ENCODE assay signal across 9 mouse cellular contexts in genomic region chr8:124556658-124557057, GRCm38 (mm10). TPM values are rescaled to one million over a fixed set of nuclear protein-coding genes. Genes with fewer than 3 reads are reported as not detected.
DNase-seq lines count a peak whose midpoint lies in the region; ATAC-seq lines count a peak whose summit lies in the region.
"Had no signal": no experiment of that assay in that cellular context is flagged by ENCODE, and none has a peak within 500 bp of the region (broad histone marks: within the 10 kb centered on the region; RNA-seq: fewer than 3 reads in every experiment).

No protein-coding gene starts in this region.

- H3K36me3 ChIP-seq in hindbrain, embryonic 15.5 days, result peaks cover 13% of the 10 kb centered on the region

- H3K27me3 ChIP-seq in hindbrain, embryonic 15.5 days, result no peaks in the 10 kb centered on the region
- H3K27me3 ChIP-seq: limb, embryonic 12.5 days had no signal

- H3K9me3 ChIP-seq in hindbrain, embryonic 15.5 days, result no peaks in the 10 kb centered on the region
- H3K9me3 ChIP-seq: limb, embryonic 12.5 days had no signal

- peak; percentile 71 for DNase-seq in cerebellum, adult 11-12 months
- DNase-seq in cerebellum, postnatal 25 days, result peak; percentile 58 to 65
- peak; percentile 29 for DNase-seq in neural tube, embryonic 10.5 days (ENCODE audit: extremely low spot score, low spot score)
- DNase-seq in heart, postnatal 4 days, result no peak
- no peak for DNase-seq in gastrocnemius, postnatal 14 days
- no peak for DNase-seq in heart, adult 9 months (ENCODE audit: low spot score in 2 of 2)
- no peak for DNase-seq in heart, adult 8-10 months (ENCODE audit: low spot score)

- intact Hi-C loops in gastrocnemius, postnatal 14 days (cut with DNase I; ENCODE audit: low total_unique reads), result no loop called here

- H3K9ac ChIP-seq in hindbrain, embryonic 15.5 days, result no peak overlapping the region

- no peak overlapping the region for H3K4me3 ChIP-seq in hindbrain, embryonic 15.5 days
- H3K4me3 ChIP-seq: limb, embryonic 12.5 days had no signal

- peak overlapping the region; percentile 63 for H3K27ac ChIP-seq in hindbrain, embryonic 15.5 days (replicated peaks)
- H3K27ac ChIP-seq: limb, embryonic 12.5 days had no signal

- H3K4me2 ChIP-seq in hindbrain, embryonic 15.5 days, result no peak overlapping the region
- H3K4me2 ChIP-seq: limb, embryonic 12.5 days had no signal

- H3K4me1 ChIP-seq in hindbrain, embryonic 15.5 days (replicated peaks), result peaks cover 19% of the 10 kb centered on the region
- H3K4me1 ChIP-seq: limb, embryonic 12.5 days had no signal

- 22% methylated on average over 13 of the region's 13 CpGs for WGBS in hindbrain, embryonic 15.5 days

- peak; percentile 81 for ATAC-seq in hindbrain, embryonic 15.5 days (ENCODE audit: low FRiP score, low read depth)

RNA-seq across cellular contexts. Expression of gene Agt, which starts 12.8 kb away (rescaled TPM):
- polyA plus RNA-seq in hindbrain, embryonic 15.5 days (2015; fragmentation: Nextera tagmentation; extraction: Ambion mirVana), result 1.0 TPM in 2 replicates
- total RNA-seq in heart, postnatal 4 days (2021), result 1 to 10 TPM; 7.4 to 7.6 TPM
- total RNA-seq in gastrocnemius, postnatal 14 days (2021), result 10 to 100 TPM; 11.4 to 12.3 TPM
- 1 to 10 TPM; 4.7 to 6.6 (median 6.0) TPM for total RNA-seq in heart, adult 8-10 months (2022)
- polyA plus RNA-seq: limb, embryonic 12.5 days had no signal

RNA-seq across cellular contexts. Expression of gene Capn9, which starts 19.3 kb away (rescaled TPM):
- polyA plus RNA-seq in hindbrain, embryonic 15.5 days (2015; fragmentation: Nextera tagmentation; extraction: Ambion mirVana), result 0.07 and 0.26 TPM in 2 replicates
- under 1 TPM in 1 of 2 experiments, not detected in 1; 0.11 TPM for total RNA-seq in heart, postnatal 4 days (2021)
- under 1 TPM in 1 of 2 experiments, not detected in 1; 0.08 TPM for total RNA-seq in gastrocnemius, postnatal 14 days (2021)
- not detected for total RNA-seq in heart, adult 8-10 months (2022)
- polyA plus RNA-seq: limb, embryonic 12.5 days had no signal

RNA-seq across cellular contexts. Expression of gene Cog2, which starts 36.1 kb away (rescaled TPM):
- polyA plus RNA-seq in hindbrain, embryonic 15.5 days (2015; fragmentation: Nextera tagmentation; extraction: Ambion mirVana), result 31.5 and 32.4 TPM in 2 replicates
- 10 to 100 TPM; 23.1 to 28.0 TPM for total RNA-seq in heart, postnatal 4 days (2021)
- 10 to 100 TPM; 18.7 to 19.8 TPM for total RNA-seq in gastrocnemius, postnatal 14 days (2021)
- 10 to 100 TPM; 21.6 to 26.9 (median 25.4) TPM for total RNA-seq in heart, adult 8-10 months (2022)

Comparison
In these comparisons a context has a peak if more than half of its experiments do, and no peak if none do; other contexts are left out.
1. DNase-seq: peak in cerebellum, adult 11-12 months (single experiment), cerebellum, postnatal 25 days (2 of 2) and neural tube, embryonic 10.5 days (single experiment); none in heart, postnatal 4 days (single experiment), gastrocnemius, postnatal 14 days (single experiment), heart, adult 9 months (0 of 2) and heart, adult 8-10 months (single experiment).